Mouse (Mus musculus) spleen, adult 2 months (tissue): ENCODE measurements around the gene Dph2.

ENCODE experiments used
- CTCF ChIP-seq: fragments of 200-500 bp; IDR thresholded peaks from 2 replicates; pipeline ENCODE4 v1.5.1; 2011; ENCODE audit warnings: mild to moderate bottlenecking, inconsistent platforms; ENCODE audit not compliant: insufficient read depth, insufficient read length, insufficient replicate concordance; ENCODE audit errors: extremely low read depth
- POLR2A ChIP-seq: fragments of 200-500 bp; IDR thresholded peaks from 2 replicates; pipeline ENCODE4 v1.6.1; 2011; ENCODE audit warnings: low read depth, low read length, inconsistent platforms

- TF ChIP-seq CTCF: no peak
- no peak for TF ChIP-seq POLR2A
Observed at GRCm38 (mm10) chr4:117867000-117867399, 24.8 kb downstream of the Dph2 start.
